Mouse (Mus musculus): ENCODE results near the gene Cilp. TPM values are rescaled to one million over a fixed set of nuclear protein-coding genes. Genes with fewer than 3 reads are reported as not detected.

Cilp gene
- polyA plus RNA-seq, 1 experiment, result 0.15 TPM

- H3K9me3 ChIP-seq (replicated peaks; ENCODE audit: control insufficient read depth, insufficient read depth, low read length, poor library complexity, severe bottlenecking), result no peaks in the 10 kb centered on the region
- no peaks in the 10 kb centered on the region for H3K27me3 ChIP-seq (ENCODE audit: control insufficient read depth, insufficient read depth, low read length, poor library complexity, severe bottlenecking)
- H3K4me3 ChIP-seq (ENCODE audit: low read depth, low read length), result no peak overlapping the region
- TF ChIP-seq CTCF (IDR thresholded peaks at IDR 0.05; ENCODE audit: low read depth, low read length) (no peak), EP300 (IDR thresholded peaks at IDR 0.05; ENCODE audit: insufficient read depth, low read depth, low read length) (no peak), POLR2A (IDR thresholded peaks at IDR 0.05; ENCODE audit: insufficient read depth, low read length) (no peak)
- H3K9ac ChIP-seq (ENCODE audit: low read depth, poor library complexity, severe bottlenecking), result no peak overlapping the region
- peaks cover 12% of the 10 kb centered on the region for H3K36me3 ChIP-seq (ENCODE audit: control insufficient read depth, insufficient read depth, low read length, poor library complexity, severe bottlenecking)
- no peaks in the 10 kb centered on the region for H3K4me1 ChIP-seq (ENCODE audit: control insufficient read depth, insufficient read depth, low read length)
- H3K27ac ChIP-seq (ENCODE audit: insufficient read depth, low read length), result no peak overlapping the region
Observed at GRCm38 (mm10) chr9:65313846-65314245, 48.9 kb downstream of the Cilp start.

GRCm38 (mm10) chr9:65322255-65322900 is 57.4 kb downstream of the Cilp start:
- Histone ChIP-seq H3K27ac (ENCODE audit: insufficient read depth, low read length) (no peak overlapping the region), H3K4me1 (ENCODE audit: control insufficient read depth, insufficient read depth, low read length) (no peaks in the 10 kb centered on the region), H3K9ac (ENCODE audit: low read depth, poor library complexity, severe bottlenecking) (no peak overlapping the region), H3K27me3 (ENCODE audit: control insufficient read depth, insufficient read depth, low read length, poor library complexity, severe bottlenecking) (no peaks in the 10 kb centered on the region), H3K4me3 (ENCODE audit: low read depth, low read length) (no peak overlapping the region), H3K9me3 (replicated peaks; ENCODE audit: control insufficient read depth, insufficient read depth, low read length, poor library complexity, severe bottlenecking) (no peaks in the 10 kb centered on the region), H3K36me3 (ENCODE audit: control insufficient read depth, insufficient read depth, low read length, poor library complexity, severe bottlenecking) (peaks cover 16% of the 10 kb centered on the region)
- TF ChIP-seq CTCF (IDR thresholded peaks at IDR 0.05; ENCODE audit: low read depth, low read length) (no peak), EP300 (IDR thresholded peaks at IDR 0.05; ENCODE audit: insufficient read depth, low read depth, low read length) (no peak), POLR2A (IDR thresholded peaks at IDR 0.05; ENCODE audit: insufficient read depth, low read length) (no peak)

DNA sequence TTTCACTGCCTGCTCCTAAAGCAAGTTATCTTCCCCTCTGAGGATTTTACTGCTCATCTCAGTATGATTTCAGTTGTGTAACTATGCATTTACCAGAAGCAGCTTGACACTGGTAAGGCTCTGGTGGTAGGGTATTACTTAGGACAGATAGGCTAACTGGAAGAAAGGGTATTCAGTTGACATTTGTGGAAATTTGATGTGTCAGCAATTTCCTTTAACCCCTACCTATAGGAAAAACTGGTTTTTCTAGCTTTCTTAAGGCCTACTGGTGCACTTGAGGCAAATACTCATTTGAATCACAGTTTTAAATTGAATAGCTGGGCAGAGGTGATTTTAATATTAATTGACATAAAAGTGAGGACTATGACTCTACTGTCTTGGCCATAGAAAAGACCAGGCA is 61.0 kb downstream of the Cilp start:
- Histone ChIP-seq H3K4me3 (ENCODE audit: low read depth, low read length) (no peak overlapping the region), H3K9ac (ENCODE audit: low read depth, poor library complexity, severe bottlenecking) (no peak overlapping the region), H3K36me3 (ENCODE audit: control insufficient read depth, insufficient read depth, low read length, poor library complexity, severe bottlenecking) (peaks cover 14% of the 10 kb centered on the region), H3K9me3 (replicated peaks; ENCODE audit: control insufficient read depth, insufficient read depth, low read length, poor library complexity, severe bottlenecking) (no peaks in the 10 kb centered on the region), H3K27ac (ENCODE audit: insufficient read depth, low read length) (no peak overlapping the region), H3K4me1 (ENCODE audit: control insufficient read depth, insufficient read depth, low read length) (no peaks in the 10 kb centered on the region), H3K27me3 (ENCODE audit: control insufficient read depth, insufficient read depth, low read length, poor library complexity, severe bottlenecking) (no peaks in the 10 kb centered on the region)
- TF ChIP-seq POLR2A (IDR thresholded peaks at IDR 0.05; ENCODE audit: insufficient read depth, low read length), result no peak
- TF ChIP-seq CTCF (IDR thresholded peaks at IDR 0.05; ENCODE audit: low read depth, low read length), result no peak
- no peak for TF ChIP-seq EP300 (IDR thresholded peaks at IDR 0.05; ENCODE audit: insufficient read depth, low read depth, low read length)

- peak overlapping the region; percentile 13 for H3K27ac ChIP-seq (ENCODE audit: insufficient read depth, low read length)
- no peak for TF ChIP-seq POLR2A (IDR thresholded peaks at IDR 0.05; ENCODE audit: insufficient read depth, low read length)
- TF ChIP-seq EP300 (IDR thresholded peaks at IDR 0.05; ENCODE audit: insufficient read depth, low read depth, low read length), result no peak
- no peak for TF ChIP-seq CTCF (IDR thresholded peaks at IDR 0.05; ENCODE audit: low read depth, low read length)
- H3K4me1 ChIP-seq (ENCODE audit: control insufficient read depth, insufficient read depth, low read length), result no peaks in the 10 kb centered on the region
- no peak overlapping the region for H3K9ac ChIP-seq (ENCODE audit: low read depth, poor library complexity, severe bottlenecking)
- peaks cover 10% of the 10 kb centered on the region for H3K36me3 ChIP-seq (ENCODE audit: control insufficient read depth, insufficient read depth, low read length, poor library complexity, severe bottlenecking)
- H3K4me3 ChIP-seq (ENCODE audit: low read depth, low read length), result no peak overlapping the region
- H3K27me3 ChIP-seq (ENCODE audit: control insufficient read depth, insufficient read depth, low read length, poor library complexity, severe bottlenecking), result no peaks in the 10 kb centered on the region
- no peaks in the 10 kb centered on the region for H3K9me3 ChIP-seq (replicated peaks; ENCODE audit: control insufficient read depth, insufficient read depth, low read length, poor library complexity, severe bottlenecking)
Observed at GRCm38 (mm10) chr9:65327371-65327770, 62.4 kb downstream of the Cilp start.

Other genes starting within 250 kb of the Cilp start
- 31.2 and 31.6 TPM in 2 replicates for gene Hacd3, start 243.5 kb upstream of the Cilp start, polyA plus RNA-seq (2011; ENCODE audit: insufficient read depth, insufficient read length, low read depth, missing spikeins)
- gene Dpp8, start 232.8 kb upstream of the Cilp start, polyA plus RNA-seq (2011; ENCODE audit: insufficient read depth, insufficient read length, low read depth, missing spikeins), result 44.5 and 45.2 TPM in 2 replicates
- 15.5 and 17.5 TPM in 2 replicates for gene Igdcc4, start 163.7 kb upstream of the Cilp start, polyA plus RNA-seq (2011; ENCODE audit: insufficient read depth, insufficient read length, low read depth, missing spikeins)
- 8.6 and 8.9 TPM in 2 replicates for gene Igdcc3, start 124.0 kb upstream of the Cilp start, polyA plus RNA-seq (2011; ENCODE audit: insufficient read depth, insufficient read length, low read depth, missing spikeins)
- 5.7 and 7.1 TPM in 2 replicates for gene Parp16, start 69.8 kb upstream of the Cilp start, polyA plus RNA-seq (2011; ENCODE audit: insufficient read depth, insufficient read length, low read depth, missing spikeins)
- gene Clpx, start 29.1 kb downstream of the Cilp start, polyA plus RNA-seq (2011; ENCODE audit: insufficient read depth, insufficient read length, low read depth, missing spikeins), result 29.6 and 31.5 TPM in 2 replicates
- 31.1 and 37.7 TPM in 2 replicates for gene Pdcd7, start 80.9 kb downstream of the Cilp start, polyA plus RNA-seq (2011; ENCODE audit: insufficient read depth, insufficient read length, low read depth, missing spikeins)
- gene Ubap1l, start 95.9 kb downstream of the Cilp start, polyA plus RNA-seq (2011; ENCODE audit: insufficient read depth, insufficient read length, low read depth, missing spikeins), result 1.5 and 1.8 TPM in 2 replicates
- 0.27 and 0.52 TPM in 2 replicates for gene Kbtbd13, start 126.5 kb downstream of the Cilp start, polyA plus RNA-seq (2011; ENCODE audit: insufficient read depth, insufficient read length, low read depth, missing spikeins)
- 0.33 and 0.40 TPM in 2 replicates for gene Rasl12, start 133.3 kb downstream of the Cilp start, polyA plus RNA-seq (2011; ENCODE audit: insufficient read depth, insufficient read length, low read depth, missing spikeins)
- not detected in 2 replicates for gene Slc51b, start 157.8 kb downstream of the Cilp start, polyA plus RNA-seq (2011; ENCODE audit: insufficient read depth, insufficient read length, low read depth, missing spikeins)
- 16.7 and 22.4 TPM in 2 replicates for gene Mtfmt, start 170.6 kb downstream of the Cilp start, polyA plus RNA-seq (2011; ENCODE audit: insufficient read depth, insufficient read length, low read depth, missing spikeins)
- 50.8 and 52.8 TPM in 2 replicates for gene Spg21, start 195.8 kb downstream of the Cilp start, polyA plus RNA-seq (2011; ENCODE audit: insufficient read depth, insufficient read length, low read depth, missing spikeins)